Mouse (Mus musculus): ENCODE data around the gene Chaf1a.

Gene Chaf1a

DNA sequence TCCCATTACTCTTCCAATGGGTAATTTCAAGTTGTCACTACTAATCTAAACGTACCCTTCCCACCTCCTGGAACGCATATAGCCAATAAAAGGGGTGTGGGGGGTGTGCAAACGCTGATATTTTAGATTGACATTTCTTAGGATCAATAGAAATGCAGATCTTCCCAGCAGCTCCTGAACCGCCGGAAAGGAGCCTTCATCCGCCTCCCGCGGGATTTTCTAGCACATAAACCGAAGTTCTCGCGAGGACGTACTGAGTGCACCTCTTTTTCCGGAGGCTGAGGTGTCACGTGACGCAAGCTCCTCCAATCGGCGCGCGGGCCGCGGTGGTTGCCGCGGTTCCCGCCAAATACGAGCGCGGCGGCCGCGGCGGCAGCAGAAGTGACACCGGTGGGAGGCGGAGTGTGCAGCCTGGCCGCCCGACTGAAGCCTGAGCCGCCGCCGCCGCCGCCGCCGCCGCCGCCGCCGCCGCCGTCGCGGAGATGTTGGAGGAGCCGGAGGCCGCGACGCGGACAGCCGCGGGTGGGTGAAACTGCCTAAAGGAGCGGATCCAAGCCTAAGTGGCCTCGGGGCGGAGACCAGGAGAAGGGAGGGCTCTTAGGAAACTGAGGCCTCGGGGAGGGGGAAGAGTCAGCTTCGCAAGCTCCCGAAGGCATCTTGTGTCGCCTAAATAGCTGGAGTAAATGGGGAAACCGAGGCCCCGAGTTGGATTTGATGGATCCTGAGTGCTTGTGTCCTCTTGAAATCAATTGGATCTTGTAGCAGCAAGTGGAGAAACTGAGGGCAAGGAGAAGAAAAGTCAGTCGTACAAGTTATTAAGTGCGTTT lies at the start of gene Chaf1a:
Gene Chaf1a (plus strand): TSS at position 410 of the 827 bp plus-strand sequence.
- peak; percentile 97 for DNase-seq (ENCODE audit: low read depth, low spot score)

GRCm38 (mm10) chr17:55996007-55996406 lies 44.2 kb upstream of the Chaf1a start:
- DNase-seq (ENCODE audit: low read depth, low spot score): no peak

DNA sequence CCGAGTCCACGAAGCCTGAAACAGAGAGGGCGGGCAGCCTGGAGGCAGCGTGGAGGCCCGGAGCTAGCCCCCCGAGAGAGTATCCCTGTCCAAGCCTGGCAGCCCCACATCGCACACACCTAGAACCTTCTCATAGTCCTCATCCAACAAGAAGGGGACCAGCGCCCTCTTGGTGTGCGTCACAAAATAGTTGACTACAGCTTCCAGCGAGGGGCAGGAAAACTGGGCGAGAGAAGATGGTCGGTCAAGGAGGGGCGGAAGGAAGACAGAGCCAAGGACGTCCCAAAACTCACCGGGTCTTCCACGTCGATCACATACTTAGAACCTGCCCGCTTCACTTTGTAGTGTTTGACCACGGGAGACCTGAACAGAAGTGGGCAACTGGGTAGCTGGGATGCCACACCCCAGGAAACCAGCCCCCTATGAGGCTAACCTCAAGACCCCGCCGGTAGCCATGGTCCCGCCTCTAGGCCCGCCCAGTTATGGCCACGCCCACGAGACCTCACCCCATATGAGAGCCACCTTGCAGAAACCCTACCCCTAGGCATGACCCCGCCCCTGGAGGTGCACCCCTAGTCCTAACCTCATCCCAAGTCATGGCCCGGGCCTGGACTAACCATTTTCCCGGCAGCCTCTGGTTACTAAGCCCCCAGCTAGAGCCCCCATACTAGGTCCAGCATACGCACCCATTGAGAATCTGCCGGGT lies 40.3 kb upstream of the Chaf1a start:
- no peak for DNase-seq (ENCODE audit: low read depth, low spot score)

DNA sequence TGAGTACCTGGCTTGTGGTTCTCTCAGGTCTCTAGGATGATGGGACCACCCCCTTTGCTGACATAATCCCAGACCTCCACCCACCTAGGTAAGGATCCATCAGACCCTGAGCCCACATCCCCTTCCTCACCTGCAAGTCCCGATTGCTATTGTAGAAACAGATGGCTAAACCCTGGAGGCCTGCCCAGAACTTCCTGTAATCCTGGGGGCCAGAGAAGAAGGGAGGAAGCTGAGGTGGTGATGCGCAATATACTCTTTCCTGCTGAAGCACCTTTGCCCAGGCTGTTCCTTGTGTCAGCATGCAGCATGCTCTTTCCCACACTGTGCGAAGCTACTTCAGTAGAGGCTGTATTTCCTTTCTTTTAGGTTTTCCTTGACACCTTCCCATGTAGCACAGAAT lies 37.2 kb upstream of the Chaf1a start:
- no peak for DNase-seq (ENCODE audit: low read depth, low spot score)

- DNase-seq (ENCODE audit: low read depth, low spot score): peak; percentile 92
Measured at GRCm38 (mm10) chr17:56005415-56006061, 34.7 kb upstream of the Chaf1a start, which contains the start of the genes Stap2 and Mpnd. Stap2 (minus strand) TSS chr17:56005584. Mpnd (plus strand) TSS chr17:56005711.

DNA sequence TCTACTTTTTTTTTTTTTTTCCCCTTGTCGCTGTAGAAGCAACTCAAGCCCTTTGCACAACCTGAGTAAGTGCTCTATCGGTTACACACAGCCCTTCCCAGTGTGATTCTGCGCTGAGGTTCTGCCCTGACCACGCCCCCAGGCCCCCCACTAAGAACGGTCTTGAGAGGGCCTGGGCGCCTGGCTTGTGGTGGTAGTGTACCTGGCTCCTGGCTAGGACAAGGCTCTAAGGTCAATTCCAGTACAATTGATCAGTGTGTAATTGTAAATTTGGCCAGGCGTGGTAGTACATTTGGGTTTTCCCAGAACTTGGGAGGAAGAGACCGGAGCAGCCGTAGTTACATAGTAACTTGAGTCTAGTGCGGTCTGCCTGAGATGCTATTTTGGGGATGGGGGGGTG lies 33.3 kb upstream of the Chaf1a start:
- DNase-seq (ENCODE audit: low read depth, low spot score): no peak

DNA sequence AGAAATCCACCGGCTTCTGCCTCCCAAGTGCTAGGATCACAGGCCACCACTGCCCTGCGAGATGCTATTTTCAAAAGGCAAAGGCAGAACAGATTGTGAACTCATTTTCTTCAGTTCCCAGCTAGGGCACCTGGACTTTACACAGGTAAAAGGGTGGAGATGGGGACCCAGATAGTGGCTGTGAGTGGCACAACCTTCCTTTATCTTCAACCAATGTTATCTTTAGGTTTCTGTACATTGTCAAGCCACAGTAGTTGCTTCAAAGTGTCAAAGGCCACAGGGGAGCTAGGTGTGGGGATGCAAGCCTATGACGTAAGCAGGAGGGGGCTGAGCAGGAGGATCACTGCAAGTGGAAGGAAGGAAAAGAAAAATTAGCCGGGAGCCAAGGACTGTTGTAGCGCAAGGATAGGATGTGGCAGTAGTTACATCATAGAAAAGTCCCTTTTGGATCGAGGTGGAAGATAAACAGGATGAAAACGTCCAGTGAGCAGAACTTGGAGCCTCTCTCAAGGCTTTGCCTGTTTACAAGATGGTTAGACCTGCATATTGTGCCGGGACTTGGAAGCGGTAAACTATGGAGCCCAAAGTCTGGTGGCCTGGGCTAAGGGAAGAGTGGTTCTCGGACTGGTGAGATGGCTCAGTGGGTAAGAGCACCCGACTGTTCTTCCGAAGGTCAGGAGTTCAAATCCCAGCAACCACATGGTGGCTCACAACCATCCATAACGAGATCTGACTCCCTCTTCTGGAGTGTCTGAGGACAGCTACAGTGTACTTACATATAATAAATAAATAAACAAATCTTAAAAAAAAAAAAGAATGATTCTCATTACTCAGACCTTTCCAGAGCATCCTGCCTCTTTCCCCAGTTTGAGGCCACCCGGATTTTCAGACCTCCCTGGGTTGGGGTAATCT lies 32.5 kb upstream of the Chaf1a start:
- DNase-seq (ENCODE audit: low read depth, low spot score): no peak

DNA sequence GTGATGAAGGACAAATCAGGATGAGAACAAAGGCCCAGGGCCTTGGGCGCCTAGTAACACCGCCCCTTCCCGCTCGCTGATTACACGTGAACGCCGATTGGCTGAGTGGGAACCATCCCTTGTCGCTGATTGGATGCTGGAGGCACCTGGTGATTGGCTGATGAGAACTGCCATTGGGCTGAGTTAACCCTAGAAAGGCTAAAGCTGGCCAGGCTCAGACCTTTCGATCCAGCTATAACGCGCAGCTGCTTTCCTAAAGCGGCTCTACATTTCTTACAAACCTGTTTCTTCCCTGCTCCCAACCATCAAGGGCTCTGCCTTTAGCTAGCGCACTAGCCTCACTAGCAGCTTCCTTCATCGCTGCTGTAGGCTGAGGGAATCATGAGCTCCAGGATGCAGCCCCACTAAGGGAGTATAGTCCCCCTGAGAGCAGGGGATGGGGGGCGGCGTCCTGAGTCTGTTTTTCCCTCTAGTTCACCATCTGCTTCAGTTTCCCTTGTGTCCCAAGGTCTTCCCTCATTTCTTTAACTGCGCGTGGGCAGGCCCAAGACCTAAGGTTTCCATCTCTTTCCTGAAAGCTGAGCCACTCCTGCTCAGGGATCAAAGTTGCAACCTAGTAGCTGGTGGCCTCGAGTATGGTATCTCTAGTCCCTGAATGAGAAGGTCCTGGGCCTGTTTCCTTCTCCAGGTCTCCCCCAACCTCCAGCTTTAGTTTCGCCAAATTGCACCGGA lies 31.7 kb upstream of the Chaf1a start:
- DNase-seq (ENCODE audit: low read depth, low spot score): peak; percentile 95

DNA sequence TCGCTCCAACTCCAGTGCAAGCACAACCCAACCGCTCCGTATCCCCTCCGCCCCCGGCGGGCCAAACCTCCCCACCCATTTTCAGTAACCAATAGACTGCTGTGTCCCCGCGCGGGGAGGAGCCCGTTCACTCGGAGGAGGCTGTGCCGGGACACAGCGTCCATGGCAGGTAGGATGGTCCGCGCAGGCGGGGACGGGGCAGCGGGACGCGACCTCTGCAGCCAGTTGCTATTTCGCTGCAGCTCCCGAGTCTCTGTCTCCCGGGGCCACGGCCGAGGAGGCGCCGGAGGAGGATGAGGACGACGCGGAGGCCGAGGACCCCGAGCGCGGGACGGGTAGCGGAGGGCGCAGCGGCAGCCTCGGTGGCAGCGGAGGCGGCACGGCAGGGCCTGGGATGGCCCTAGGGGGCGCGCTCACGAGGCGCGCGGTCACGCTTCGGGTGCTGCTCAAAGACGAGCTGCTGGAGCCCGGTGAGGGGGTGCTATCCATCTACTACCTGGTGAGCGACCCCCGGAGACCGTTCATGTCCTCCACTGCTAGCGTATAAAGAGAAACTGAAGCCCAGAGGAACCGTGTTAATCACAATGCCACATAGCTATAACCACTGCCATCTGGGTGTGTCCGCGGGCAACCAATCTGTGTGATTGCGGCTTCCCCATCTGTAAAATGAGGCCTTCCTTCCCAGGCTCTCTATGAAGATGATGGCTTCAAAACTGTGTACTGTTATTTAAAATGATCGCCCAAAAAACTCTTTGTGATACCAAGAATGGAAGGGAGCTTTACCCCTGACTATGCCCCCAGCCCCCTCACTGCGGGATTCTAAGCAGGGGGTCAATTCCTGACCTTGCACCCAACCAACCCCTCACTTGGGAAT lies 30.9 kb upstream of the Chaf1a start:
- DNase-seq (ENCODE audit: low read depth, low spot score): peak; percentile 93

GRCm38 (mm10) chr17:56009962-56010240 lies 30.3 kb upstream of the Chaf1a start:
- no peak for DNase-seq (ENCODE audit: low read depth, low spot score)

DNA sequence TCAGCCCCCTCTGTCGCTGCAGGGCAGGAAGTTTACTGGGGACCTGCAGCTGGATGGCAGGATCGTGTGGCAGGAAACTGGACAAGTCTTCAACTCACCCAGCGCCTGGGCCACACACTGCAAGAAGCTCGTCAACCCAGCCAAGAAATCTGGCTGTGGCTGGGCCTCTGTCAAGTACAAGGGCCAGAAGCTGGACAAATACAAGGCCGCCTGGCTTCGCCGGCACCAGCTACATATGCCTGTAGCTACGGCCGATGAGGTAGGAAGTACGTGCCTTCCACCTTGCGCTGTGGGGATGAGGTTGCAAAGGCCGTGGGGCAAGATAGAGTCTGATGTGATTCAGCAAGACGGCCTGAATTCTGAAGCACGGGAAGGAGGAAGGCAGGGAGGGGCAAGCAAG lies 30.0 kb upstream of the Chaf1a start:
- no peak for DNase-seq (ENCODE audit: low read depth, low spot score)

GRCm38 (mm10) chr17:56010681-56011080 lies 29.6 kb upstream of the Chaf1a start:
- peak; percentile 87 for DNase-seq (ENCODE audit: low read depth, low spot score)

DNA sequence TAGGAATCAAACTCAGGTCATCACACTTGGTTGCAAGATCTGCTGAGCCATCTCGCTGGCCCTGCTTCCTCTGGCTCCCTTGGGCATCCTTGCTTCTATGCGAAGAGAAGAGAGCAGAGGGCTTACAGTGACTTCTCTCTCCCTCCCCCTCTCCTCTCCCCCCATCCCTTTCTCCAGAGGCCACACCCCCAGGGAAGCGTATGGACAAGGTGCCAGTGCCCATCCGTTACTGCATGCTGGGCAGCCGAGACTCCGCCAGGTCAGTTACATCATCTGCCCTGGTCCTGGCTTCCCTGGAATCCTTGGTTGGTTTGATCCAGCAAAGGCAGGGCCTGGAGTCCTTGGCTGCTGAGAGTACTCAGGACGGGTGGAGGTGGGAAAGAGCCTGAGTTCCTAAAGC lies 28.8 kb upstream of the Chaf1a start:
- DNase-seq (ENCODE audit: low read depth, low spot score): no peak

DNA sequence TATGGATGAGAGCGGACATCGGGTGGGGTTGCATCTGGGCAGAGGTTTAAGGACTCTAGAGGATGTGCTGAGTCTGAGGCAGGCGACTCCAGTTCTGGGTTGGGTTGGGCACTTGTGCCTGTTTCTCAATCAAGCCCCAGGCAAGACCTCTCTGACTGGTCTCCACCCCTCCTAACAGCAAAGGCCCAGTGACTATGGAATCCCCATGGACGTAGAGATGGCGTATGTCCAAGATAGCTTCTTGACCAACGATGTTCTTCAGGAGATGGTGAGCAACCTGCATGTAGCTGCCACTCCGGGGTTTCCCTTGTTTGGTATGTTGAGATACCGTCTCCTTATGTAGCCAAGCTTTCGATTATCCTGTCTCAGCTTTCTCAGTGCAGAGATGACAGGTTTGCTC lies 24.9 kb upstream of the Chaf1a start:
- DNase-seq (ENCODE audit: low read depth, low spot score): no peak

DNA sequence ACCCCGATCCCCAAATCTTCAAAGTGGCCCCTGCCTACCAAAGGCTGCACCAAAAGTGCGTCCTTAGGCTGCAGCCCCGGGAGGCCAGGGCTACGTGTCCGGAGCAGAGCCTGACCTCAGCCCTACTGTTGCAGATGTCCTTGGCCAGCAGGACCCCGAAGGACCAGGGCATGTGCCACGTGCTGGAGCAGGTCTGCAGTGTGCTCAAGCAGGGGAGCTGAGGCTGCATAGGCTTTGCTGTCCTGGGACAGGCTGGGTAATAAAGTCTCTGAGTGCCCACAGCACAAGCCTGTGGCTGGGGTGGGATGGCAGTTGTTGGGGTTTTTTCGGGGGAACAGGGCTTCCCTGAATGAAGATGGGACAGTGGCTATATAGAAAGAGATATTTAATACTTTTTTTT lies 23.9 kb upstream of the Chaf1a start:
- no peak for DNase-seq (ENCODE audit: low read depth, low spot score)

GRCm38 (mm10) chr17:56016793-56017785 lies 23.1 kb upstream of the Chaf1a start:
- DNase-seq (ENCODE audit: low read depth, low spot score): no peak

DNA sequence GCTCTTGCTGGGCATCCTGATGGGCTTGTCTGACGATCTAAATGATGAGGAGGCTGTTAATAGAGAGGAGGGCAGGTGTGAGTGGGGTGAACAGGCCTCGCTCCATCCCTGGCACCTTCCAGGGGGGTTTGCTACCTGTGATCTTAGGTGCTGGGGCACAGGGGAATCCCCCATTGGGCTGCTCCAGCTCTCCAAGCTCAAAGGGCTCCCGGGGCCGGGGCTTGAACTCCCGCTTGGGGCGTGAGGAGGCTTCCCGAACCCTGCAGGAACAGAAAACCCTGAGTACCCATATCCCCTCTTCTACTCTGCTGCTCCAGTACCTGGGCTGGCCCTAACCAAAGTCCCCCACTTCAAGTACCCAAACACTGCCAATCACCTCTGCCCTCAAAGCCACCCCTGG lies 22.4 kb upstream of the Chaf1a start:
- no peak for DNase-seq (ENCODE audit: low read depth, low spot score)

- peak; percentile 80 for DNase-seq (ENCODE audit: low read depth, low spot score)
Measured at GRCm38 (mm10) chr17:56018347-56019131, 21.7 kb upstream of the Chaf1a start.

Data from CD4-positive, CD25-positive, alpha-beta regulatory T cell, adult 2 months (primary cell).